Mouse (Mus musculus): ENCODE data around the gene Cdt1. TPM values are rescaled to one million over a fixed set of nuclear protein-coding genes. Genes with fewer than 3 reads are reported as not detected.
A peak's percentile ranks its signal among the peaks of the same experiment; 100 is the strongest.

Gene Cdt1
- polyA plus RNA-seq, 1 experiment from 2014 or later: 39.3 TPM

DNA sequence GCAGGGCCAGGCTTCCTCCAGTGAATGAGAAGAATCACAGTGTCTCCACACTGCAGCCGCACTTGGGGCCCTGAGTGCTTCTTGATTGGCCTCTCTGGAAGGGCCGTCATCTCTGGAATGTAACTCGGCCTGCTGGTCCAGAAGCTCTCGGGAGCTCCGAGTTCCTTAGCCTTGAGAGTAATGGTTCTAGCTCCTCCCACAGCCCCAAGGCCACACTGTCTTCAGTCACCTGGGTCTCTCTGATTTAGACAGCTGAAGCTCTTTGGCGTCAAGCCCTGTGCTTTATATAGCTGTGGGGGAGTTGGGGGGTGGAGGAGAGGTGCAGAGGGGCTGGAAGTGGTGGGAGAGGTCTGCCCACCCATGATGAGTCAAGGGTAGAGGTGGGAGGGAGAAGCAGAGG lies 30.8 kb upstream of the Cdt1 start:
- Histone ChIP-seq H3K4me1 (peaks cover 18% of the 10 kb centered on the region), H3K36me3 (0 out of 2 replicates have a peak, but pooled peaks cover 8% of the 10 kb centered on the region), H3K27ac (peak overlapping the region; percentile 63), H3K9me3 (no peaks in the 10 kb centered on the region), H3K4me3 (no peak overlapping the region), H3K27me3 (no peaks in the 10 kb centered on the region), H3K4me2 (replicated peaks) (peak overlapping the region; percentile 2), H3K9ac (no peak overlapping the region)
- peak; percentile 54 for ATAC-seq (ENCODE audit: low FRiP score, low read depth)
- whole genome bisulfite sequencing: 25% methylated on average over 6 of the region's 6 CpGs

DNA sequence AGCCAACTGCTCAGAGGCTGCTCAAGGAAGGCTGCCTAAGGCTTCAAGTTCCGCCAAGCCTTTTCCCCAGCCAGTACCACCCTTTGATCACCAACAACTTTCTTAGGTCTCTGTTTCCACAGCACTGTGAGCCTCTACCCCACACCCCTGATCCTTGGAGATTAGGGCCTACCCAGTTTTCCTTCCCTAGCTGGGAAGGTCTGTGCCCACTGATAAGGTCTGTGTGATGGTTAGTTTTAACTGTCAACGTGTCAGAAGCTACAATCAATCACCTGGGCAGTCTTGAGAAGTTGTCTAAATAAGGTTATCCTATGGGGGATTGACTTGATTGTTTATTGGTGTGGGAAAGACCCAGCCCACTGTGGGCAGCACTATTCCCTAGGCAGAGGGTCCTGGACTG lies 30.0 kb upstream of the Cdt1 start:
- WGBS: 70% methylated on average over 2 of the region's 2 CpGs
- no peak for ATAC-seq (ENCODE audit: low FRiP score, low read depth)

GRCm38 (mm10) chr8:122538310-122539076 lies 29.3 kb upstream of the Cdt1 start:
- no peak overlapping the region for H3K9ac ChIP-seq

More for the DNA sequence above, 30.0 kb upstream of the Cdt1 start:
- H3K4me2 ChIP-seq (replicated peaks): no peak overlapping the region
- no peak overlapping the region for H3K4me3 ChIP-seq
- H3K9ac ChIP-seq: no peak overlapping the region
- H3K27ac ChIP-seq: peak overlapping the region; percentile 63
- peaks cover 18% of the 10 kb centered on the region for H3K4me1 ChIP-seq
- no peaks in the 10 kb centered on the region for H3K27me3 ChIP-seq
- H3K9me3 ChIP-seq: no peaks in the 10 kb centered on the region
- H3K36me3 ChIP-seq: 0 out of 2 replicates have a peak, but pooled peaks cover 8% of the 10 kb centered on the region

DNA sequence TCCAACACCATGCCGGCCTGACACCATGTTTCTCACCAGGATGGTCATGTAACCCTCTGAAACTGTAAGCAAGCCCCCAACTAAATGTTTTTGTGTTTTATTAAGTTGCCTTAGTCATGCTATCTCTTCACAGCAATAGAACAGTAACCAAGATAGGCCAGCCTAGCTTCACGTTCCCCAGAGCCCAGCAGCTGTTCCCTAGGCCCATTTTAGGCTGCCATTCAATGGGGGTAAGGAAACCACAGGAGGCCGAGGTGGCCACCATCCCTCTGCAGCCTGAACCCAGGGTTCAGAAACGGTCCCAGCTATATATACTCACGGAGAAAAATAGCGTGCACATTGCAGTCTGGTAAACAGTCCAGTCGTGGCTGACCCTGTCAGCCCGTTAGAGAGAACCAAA lies 23.7 kb upstream of the Cdt1 start:
- Histone ChIP-seq H3K27ac (no peak overlapping the region), H3K4me1 (peaks cover 38% of the 10 kb centered on the region), H3K9me3 (no peaks in the 10 kb centered on the region), H3K4me2 (replicated peaks) (no peak overlapping the region), H3K4me3 (no peak overlapping the region), H3K36me3 (peaks cover 6% of the 10 kb centered on the region), H3K27me3 (no peaks in the 10 kb centered on the region), H3K9ac (no peak overlapping the region)
- 84% methylated on average over 8 of the region's 8 CpGs for WGBS
- no peak for ATAC-seq (ENCODE audit: low FRiP score, low read depth)

More at GRCm38 (mm10) chr8:122538310-122539076, 29.3 kb upstream of the Cdt1 start:
- no peak for ATAC-seq (ENCODE audit: low FRiP score, low read depth)
- H3K27me3 ChIP-seq: no peaks in the 10 kb centered on the region
- peaks cover 13% of the 10 kb centered on the region for H3K36me3 ChIP-seq
- WGBS: 91% methylated on average over 9 of the region's 9 CpGs
- H3K4me1 ChIP-seq: peaks cover 15% of the 10 kb centered on the region
- H3K4me3 ChIP-seq: no peak overlapping the region
- no peaks in the 10 kb centered on the region for H3K9me3 ChIP-seq
- H3K27ac ChIP-seq: no peak overlapping the region
- no peak overlapping the region for H3K4me2 ChIP-seq (replicated peaks)

DNA sequence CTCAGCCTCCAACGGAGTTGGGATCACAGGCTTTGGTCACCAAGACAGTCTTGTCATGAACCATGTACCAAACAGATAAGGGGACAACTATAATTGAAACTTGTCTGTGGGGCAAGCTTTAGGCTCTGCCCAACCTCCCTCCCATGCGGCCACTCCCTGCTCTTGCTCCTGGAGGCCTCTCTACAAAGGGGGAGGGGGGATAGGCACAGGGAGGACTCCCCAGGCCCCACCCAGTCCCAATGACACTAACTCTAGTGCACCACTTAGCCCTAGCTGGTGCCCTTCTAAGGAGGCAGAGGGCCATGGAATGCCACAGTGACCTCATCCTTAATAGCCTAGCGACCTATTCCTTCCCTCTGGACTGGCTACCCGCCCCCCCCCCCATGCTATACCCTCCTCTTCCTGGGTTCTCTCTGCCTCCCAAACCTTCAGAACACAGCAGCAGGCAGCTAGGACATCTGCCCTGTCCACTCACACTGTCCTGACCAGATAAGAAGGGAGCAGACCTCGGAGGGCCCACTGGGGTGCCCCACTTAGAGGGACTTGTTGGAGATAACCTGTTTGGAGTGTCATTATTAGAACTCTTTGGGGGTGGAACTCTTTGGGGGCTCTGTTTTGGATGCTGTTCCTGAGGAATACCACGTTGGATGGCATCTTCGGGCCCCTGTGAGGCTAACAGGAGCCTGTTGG lies 21.6 kb upstream of the Cdt1 start:
- H3K4me1 ChIP-seq: peaks cover 50% of the 10 kb centered on the region
- 0 out of 2 replicates have a peak overlapping the region, but pooled peaks have one; percentile 8 for H3K9ac ChIP-seq
- H3K27ac ChIP-seq: no peak overlapping the region
- WGBS: 73% methylated on average over 7 of the region's 7 CpGs
- no peaks in the 10 kb centered on the region for H3K27me3 ChIP-seq
- H3K4me3 ChIP-seq: no peak overlapping the region
- no peak overlapping the region; the same call in 1 of the 2 replicates for H3K4me2 ChIP-seq (replicated peaks)
- peaks cover 6% of the 10 kb centered on the region for H3K36me3 ChIP-seq
- ATAC-seq (ENCODE audit: low FRiP score, low read depth): no peak
- no peaks in the 10 kb centered on the region for H3K9me3 ChIP-seq

DNA sequence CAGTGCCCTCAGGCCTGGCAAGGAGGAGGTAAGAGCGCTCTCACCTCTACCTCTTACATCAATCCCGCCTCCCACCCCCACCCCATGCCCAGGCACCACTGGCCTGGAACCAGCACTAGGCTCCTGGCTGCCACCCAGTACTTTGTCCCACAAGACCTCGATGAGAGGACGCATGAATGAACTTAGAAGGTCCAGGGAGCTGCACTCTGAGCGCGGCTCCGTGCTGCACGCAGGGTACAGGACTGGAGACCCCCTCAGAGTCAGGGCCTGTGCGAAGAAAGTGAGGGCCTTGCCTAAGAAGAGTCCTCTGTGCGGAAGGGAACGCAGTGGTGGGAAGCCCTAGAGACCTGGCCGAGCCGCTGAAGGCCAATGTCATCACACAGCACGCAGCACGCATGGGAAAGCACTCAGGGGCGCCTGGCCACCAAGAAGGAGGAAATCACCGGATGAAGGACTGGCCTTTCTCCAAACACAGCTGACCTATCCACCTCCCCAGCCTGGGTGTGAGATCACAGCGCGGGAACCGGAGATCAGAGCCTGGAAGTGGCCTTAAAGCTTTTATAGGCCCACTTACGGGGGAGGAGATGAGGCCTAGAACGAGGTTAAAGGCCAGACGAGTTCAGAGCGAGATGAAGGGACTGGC lies 20.9 kb upstream of the Cdt1 start:
- peak overlapping the region; percentile 36 for H3K9ac ChIP-seq
- H3K27ac ChIP-seq: no peak overlapping the region
- peaks cover 6% of the 10 kb centered on the region for H3K36me3 ChIP-seq
- WGBS: 51% methylated on average over 24 of the region's 24 CpGs
- no peaks in the 10 kb centered on the region for H3K9me3 ChIP-seq
- no peaks in the 10 kb centered on the region for H3K27me3 ChIP-seq
- H3K4me3 ChIP-seq: peak overlapping the region; percentile 7; the same call in 1 of the 2 replicates
- no peak for ATAC-seq (ENCODE audit: low FRiP score, low read depth)
- peaks cover 55% of the 10 kb centered on the region for H3K4me1 ChIP-seq
- peak overlapping the region; percentile 84 for H3K4me2 ChIP-seq (replicated peaks)

GRCm38 (mm10) chr8:122547815-122548214 lies 20.0 kb upstream of the Cdt1 start:
- 31% methylated on average over 5 of the region's 5 CpGs for WGBS

GRCm38 (mm10) chr8:122548331-122548730 lies 19.5 kb upstream of the Cdt1 start:
- H3K4me2 ChIP-seq (replicated peaks): peak overlapping the region; percentile 84; the same call in 1 of the 2 replicates
- H3K36me3 ChIP-seq: peaks cover 3% of the 10 kb centered on the region
- H3K9ac ChIP-seq: no peak overlapping the region; the same call in 1 of the 2 replicates
- H3K9me3 ChIP-seq: no peaks in the 10 kb centered on the region
- H3K4me3 ChIP-seq: no peak overlapping the region
- peaks cover 55% of the 10 kb centered on the region for H3K4me1 ChIP-seq
- ATAC-seq (ENCODE audit: low FRiP score, low read depth): no peak
- no peak overlapping the region for H3K27ac ChIP-seq
- WGBS: 75% methylated on average over 13 of the region's 13 CpGs
- H3K27me3 ChIP-seq: no peaks in the 10 kb centered on the region

More at GRCm38 (mm10) chr8:122547815-122548214, 20.0 kb upstream of the Cdt1 start:
- Histone ChIP-seq H3K27me3 (no peaks in the 10 kb centered on the region), H3K36me3 (peaks cover 6% of the 10 kb centered on the region), H3K4me3 (no peak overlapping the region), H3K9ac (peak overlapping the region; percentile 35; the same call in 1 of the 2 replicates), H3K4me2 (replicated peaks) (peak overlapping the region; percentile 84; the same call in 1 of the 2 replicates), H3K4me1 (peaks cover 55% of the 10 kb centered on the region), H3K9me3 (no peaks in the 10 kb centered on the region), H3K27ac (no peak overlapping the region)
- no peak for ATAC-seq (ENCODE audit: low FRiP score, low read depth)

GRCm38 (mm10) chr8:122548891-122549439 lies 18.9 kb upstream of the Cdt1 start:
- WGBS: 87% methylated on average over 3 of the region's 3 CpGs
- H3K4me3 ChIP-seq: peak overlapping the region; percentile 78; the same call in 1 of the 2 replicates
- no peaks in the 10 kb centered on the region for H3K27me3 ChIP-seq
- no peak for ATAC-seq (ENCODE audit: low FRiP score, low read depth)
- H3K4me2 ChIP-seq (replicated peaks): peak overlapping the region; percentile 84
- no peaks in the 10 kb centered on the region for H3K9me3 ChIP-seq
- H3K4me1 ChIP-seq: peaks cover 55% of the 10 kb centered on the region
- H3K9ac ChIP-seq: peak overlapping the region; percentile 13; the same call in 1 of the 2 replicates
- H3K36me3 ChIP-seq: no peaks in the 10 kb centered on the region; the same call in 1 of the 2 replicates
- H3K27ac ChIP-seq: 0 out of 2 replicates have a peak overlapping the region, but pooled peaks have one; percentile 33

GRCm38 (mm10) chr8:122550234-122550994 lies 17.4 kb upstream of the Cdt1 start:
- Histone ChIP-seq H3K9ac (peak overlapping the region; percentile 91), H3K27ac (peak overlapping the region; percentile 81; the same call in 1 of the 2 replicates), H3K9me3 (no peaks in the 10 kb centered on the region), H3K36me3 (no peaks in the 10 kb centered on the region), H3K27me3 (no peaks in the 10 kb centered on the region), H3K4me3 (peak overlapping the region; percentile 78), H3K4me2 (replicated peaks) (peak overlapping the region; percentile 84), H3K4me1 (peaks cover 52% of the 10 kb centered on the region)
- 4% methylated on average over 48 of the region's 52 CpGs for WGBS
- ATAC-seq (ENCODE audit: low FRiP score, low read depth): peak; percentile 39; the same call in 1 of the 2 replicates

DNA sequence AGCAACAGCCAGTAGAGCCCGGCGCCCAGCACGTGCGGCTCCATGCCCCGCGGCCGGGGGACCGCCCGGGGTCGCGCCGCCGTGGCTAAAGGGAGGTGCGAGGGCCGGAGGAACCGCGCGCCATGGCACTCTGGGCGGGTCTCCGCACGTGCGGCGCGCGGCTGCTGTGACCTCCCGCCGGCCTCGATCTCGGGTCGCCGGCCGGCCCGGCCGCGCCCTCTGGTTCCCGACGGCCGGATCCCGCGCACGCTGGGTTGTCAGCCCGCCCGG lies 16.9 kb upstream of the Cdt1 start:
- peak overlapping the region; percentile 81; the same call in 1 of the 2 replicates for H3K27ac ChIP-seq
- H3K4me3 ChIP-seq: peak overlapping the region; percentile 78
- H3K4me2 ChIP-seq (replicated peaks): peak overlapping the region; percentile 84
- H3K27me3 ChIP-seq: no peaks in the 10 kb centered on the region
- H3K36me3 ChIP-seq: no peaks in the 10 kb centered on the region
- no peaks in the 10 kb centered on the region for H3K9me3 ChIP-seq
- peak; percentile 52 for ATAC-seq (ENCODE audit: low FRiP score, low read depth)
- peak overlapping the region; percentile 91 for H3K9ac ChIP-seq
- peaks cover 50% of the 10 kb centered on the region for H3K4me1 ChIP-seq
- 0% methylated on average over 43 of the region's 43 CpGs for WGBS

Data from limb, embryonic 13.5 days (tissue).